Mouse (Mus musculus) lung, embryonic 16.5 days (tissue): ENCODE measurements around the gene Jakmip3. TPM values are rescaled to one million over a fixed set of nuclear protein-coding genes. Genes with fewer than 3 reads are reported as not detected.

ENCODE experiments used
- ATAC-seq: fragments of 200-750 bp; cut with Nextera tagmentation; 2 replicates; pipeline ENCODE4 v1.8.0; 2017; ENCODE audit warnings: low read depth, mild to moderate bottlenecking, moderate library complexity
- H3K27ac ChIP-seq: fragments of 300-500 bp; sonication (generic); 2 replicates; pipeline ENCODE4 v1.5.1; 2014; ENCODE audit warnings: mild to moderate bottlenecking, control low read depth, low read length
- H3K27me3 ChIP-seq: fragments of 300-500 bp; sonication (generic); 2 replicates; pipeline ENCODE4 v1.6.1; 2014; ENCODE audit warnings: low read depth, low read length, mixed read lengths; ENCODE audit not compliant: control insufficient read depth, insufficient read depth
- H3K36me3 ChIP-seq: fragments of 300-500 bp; sonication (generic); 2 replicates; pipeline ENCODE4 v1.6.1; 2014; ENCODE audit warnings: low read length; ENCODE audit not compliant: control insufficient read depth, insufficient read depth
- H3K4me1 ChIP-seq: fragments of 300-500 bp; sonication (generic); replicated peaks from 2 replicates; pipeline ENCODE4 v1.6.1; 2014; ENCODE audit warnings: low read length, mixed read lengths; ENCODE audit not compliant: control insufficient read depth, insufficient read depth
- H3K4me2 ChIP-seq: fragments of 300-500 bp; sonication (generic); 2 replicates; pipeline ENCODE4 v1.6.1; 2014; ENCODE audit warnings: low read depth, low read length, control low read depth
- H3K4me3 ChIP-seq: fragments of 300-500 bp; sonication (generic); 2 replicates; pipeline ENCODE4 v1.5.1; 2014; ENCODE audit warnings: mild to moderate bottlenecking, low read length, control low read depth
- H3K9ac ChIP-seq: fragments of 300-500 bp; sonication (generic); 2 replicates; pipeline ENCODE4 v1.6.1; 2014; ENCODE audit warnings: low read length, control low read depth
- H3K9me3 ChIP-seq: fragments of 300-500 bp; sonication (generic); 2 replicates; pipeline ENCODE4 v1.6.1; 2016; ENCODE audit warnings: low read length; ENCODE audit not compliant: control insufficient read depth
- WGBS: fragments of 180-500 bp; shearing (Covaris S2); extraction: QIAGEN DNeasy Blood & Tissue Kit; methylation state at CpG from one replicate; pipeline ENCODE4 v1.1.7; 2014; 5-methylcytosine and 5-hydroxymethylcytosine counted together
- polyA plus RNA-seq: library from polyadenylated mRNA; unstranded; fragments of >200 nt; fragmentation: Nextera tagmentation; extraction: Ambion mirVana; gene quantifications from 2 replicates; pipeline ENCODE4 v1.2.1, GENCODE M21; 2015

The Jakmip3 gene
- 0.06 and 0.14 TPM in 2 replicates for polyA plus RNA-seq

DNA sequence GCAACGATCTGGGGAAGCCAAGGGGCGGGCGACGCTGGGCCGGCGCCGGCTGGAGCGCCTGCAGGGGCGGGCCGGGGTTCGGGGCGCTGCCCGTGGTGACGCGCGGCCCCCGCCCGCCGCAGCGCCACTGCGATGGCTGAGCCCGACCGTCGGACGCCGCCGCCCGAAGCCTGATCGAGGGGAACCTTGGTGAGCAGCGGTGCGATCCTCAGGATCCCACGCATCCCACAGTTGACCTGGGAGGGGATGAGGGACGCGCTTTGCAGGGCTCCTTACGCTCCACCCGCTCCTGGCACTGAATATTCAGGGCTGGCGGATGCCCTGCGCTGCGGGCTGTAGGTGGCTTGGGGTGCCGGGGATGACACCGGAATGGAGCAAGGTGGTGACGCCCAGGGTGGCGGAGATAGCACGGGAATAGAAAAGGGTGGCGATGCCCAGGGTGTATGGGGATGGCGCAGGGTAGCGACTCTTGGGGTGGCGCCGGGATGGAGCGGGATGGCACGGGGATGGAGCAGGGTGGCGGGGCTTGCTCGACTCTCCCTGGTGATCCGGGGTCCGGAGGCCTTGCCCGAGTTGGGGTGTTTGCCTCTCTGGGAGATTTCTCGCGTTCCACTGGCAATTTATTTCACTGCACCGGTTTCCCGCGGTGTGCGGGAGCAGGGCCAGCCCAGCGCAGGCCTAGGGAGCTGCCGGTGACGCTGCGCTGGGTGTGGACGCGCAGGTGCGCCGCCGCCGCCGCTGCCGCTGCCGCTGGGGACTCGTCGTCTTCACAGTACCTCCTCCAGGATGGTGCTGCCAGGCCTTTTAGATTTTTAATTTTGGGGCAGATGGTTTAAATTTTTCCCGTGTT is at the start of gene Jakmip3:
Jakmip3 (plus strand) TSS at position 119 of the 850 bp plus-strand sequence.
- peaks cover 48% of the 10 kb centered on the region for H3K27me3 ChIP-seq

DNA sequence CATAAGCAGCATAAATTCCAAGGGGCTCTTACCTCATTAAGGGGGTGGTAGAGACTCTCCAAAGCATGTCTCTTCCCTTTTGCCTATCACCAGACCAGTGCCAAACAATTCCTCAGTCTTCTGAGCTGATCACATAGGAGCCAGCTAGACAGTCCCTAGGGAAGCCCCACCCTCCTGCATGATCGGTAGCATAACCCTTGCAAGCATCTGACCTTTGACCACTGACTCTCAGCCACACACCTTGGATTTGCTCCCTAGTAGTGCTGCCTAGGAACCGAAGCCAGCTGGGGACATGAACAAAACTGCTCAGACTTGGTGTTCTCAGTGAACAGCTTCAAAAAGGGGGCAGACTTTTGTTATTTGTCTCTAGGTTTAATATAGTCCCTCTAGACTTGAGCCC is 42.4 kb upstream of the Jakmip3 start:
- peaks cover 16% of the 10 kb centered on the region for H3K36me3 ChIP-seq
- WGBS = 53% methylated on average over 2 of the region's 2 CpGs

More for the DNA sequence above, at the start of gene Jakmip3:
- no peak within 1 kb of the TSS; the same call in 1 of the 2 replicates for H3K9ac ChIP-seq
- under 1% methylated on average over 75 of the region's 78 CpGs for whole genome bisulfite sequencing
- H3K27ac ChIP-seq = no peak within 1 kb of the TSS
- no peaks in the 10 kb centered on the region for H3K9me3 ChIP-seq
- H3K4me3 ChIP-seq = peak within 1 kb of the TSS; percentile 39
- ATAC-seq = peak; percentile 34; the same call in 1 of the 2 replicates
- H3K4me1 ChIP-seq = peaks cover 5% of the 10 kb centered on the region
- no peaks in the 10 kb centered on the region for H3K36me3 ChIP-seq
- H3K4me2 ChIP-seq = peak within 1 kb of the TSS; percentile 63

DNA sequence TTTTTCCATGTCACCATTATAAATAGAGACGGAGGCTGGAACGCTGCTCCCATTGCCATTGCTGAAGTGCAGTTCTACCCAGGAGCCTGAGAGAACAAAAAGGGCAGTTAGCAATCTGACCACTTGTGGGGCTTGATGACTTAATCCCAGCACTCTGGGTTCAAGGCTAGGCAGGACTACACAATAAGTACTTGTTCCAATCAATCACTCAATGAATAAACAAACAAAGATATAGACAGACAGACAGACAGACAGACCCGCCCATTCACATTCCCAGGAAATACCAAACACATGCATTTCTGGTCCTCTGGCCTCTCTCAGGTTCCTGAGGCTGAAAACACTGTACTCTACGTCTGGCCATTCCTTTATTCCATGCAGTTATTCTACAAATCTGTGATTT is 41.8 kb upstream of the Jakmip3 start:
- peaks cover 12% of the 10 kb centered on the region for H3K36me3 ChIP-seq
- H3K9me3 ChIP-seq = no peaks in the 10 kb centered on the region
- no peaks in the 10 kb centered on the region for H3K27me3 ChIP-seq
- no peak overlapping the region for H3K4me2 ChIP-seq
- no peaks in the 10 kb centered on the region for H3K4me1 ChIP-seq
- H3K4me3 ChIP-seq = no peak overlapping the region
- ATAC-seq = no peak
- H3K27ac ChIP-seq = no peak overlapping the region
- 84% methylated on average over 4 of the region's 4 CpGs for WGBS
- no peak overlapping the region for H3K9ac ChIP-seq

More for the DNA sequence above, 42.4 kb upstream of the Jakmip3 start:
- H3K9me3 ChIP-seq = no peaks in the 10 kb centered on the region
- H3K4me1 ChIP-seq = no peaks in the 10 kb centered on the region
- no peak for ATAC-seq
- H3K9ac ChIP-seq = no peak overlapping the region
- H3K27ac ChIP-seq = no peak overlapping the region
- no peak overlapping the region for H3K4me2 ChIP-seq
- no peaks in the 10 kb centered on the region for H3K27me3 ChIP-seq
- no peak overlapping the region for H3K4me3 ChIP-seq

DNA sequence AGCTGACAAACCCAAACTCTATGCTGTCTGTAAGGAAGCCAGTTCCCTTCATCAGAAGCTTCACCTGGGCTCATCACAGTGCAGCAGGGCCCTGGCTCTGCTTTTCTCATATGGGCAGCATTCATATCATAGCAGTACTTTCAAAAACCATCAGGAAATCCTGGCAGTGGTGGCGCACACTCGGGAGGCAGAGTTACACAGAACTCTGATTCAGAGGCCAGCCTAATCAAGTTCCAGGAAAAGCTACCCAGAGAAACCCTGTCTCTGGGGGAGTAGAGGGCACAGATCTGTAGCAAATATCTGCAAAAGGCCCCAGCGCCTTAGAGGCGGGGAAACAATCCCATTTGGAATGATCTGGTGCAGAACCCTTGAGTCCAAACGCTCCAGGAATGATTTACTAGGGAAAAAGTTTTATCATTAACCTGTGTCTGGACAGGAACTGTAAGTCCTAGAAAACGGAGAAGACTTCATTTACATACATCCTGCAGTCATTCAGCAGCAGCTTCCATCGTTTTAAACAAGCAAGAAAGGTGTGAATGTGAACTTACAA is 36.6 kb upstream of the Jakmip3 start:
- no peak for ATAC-seq
- no peak overlapping the region for H3K4me2 ChIP-seq
- H3K4me3 ChIP-seq = no peak overlapping the region
- no peaks in the 10 kb centered on the region for H3K9me3 ChIP-seq
- H3K27ac ChIP-seq = no peak overlapping the region
- no peaks in the 10 kb centered on the region for H3K27me3 ChIP-seq
- peaks cover 15% of the 10 kb centered on the region for H3K4me1 ChIP-seq
- H3K9ac ChIP-seq = no peak overlapping the region
- 47% methylated on average over 7 of the region's 7 CpGs for WGBS
- no peaks in the 10 kb centered on the region for H3K36me3 ChIP-seq

DNA sequence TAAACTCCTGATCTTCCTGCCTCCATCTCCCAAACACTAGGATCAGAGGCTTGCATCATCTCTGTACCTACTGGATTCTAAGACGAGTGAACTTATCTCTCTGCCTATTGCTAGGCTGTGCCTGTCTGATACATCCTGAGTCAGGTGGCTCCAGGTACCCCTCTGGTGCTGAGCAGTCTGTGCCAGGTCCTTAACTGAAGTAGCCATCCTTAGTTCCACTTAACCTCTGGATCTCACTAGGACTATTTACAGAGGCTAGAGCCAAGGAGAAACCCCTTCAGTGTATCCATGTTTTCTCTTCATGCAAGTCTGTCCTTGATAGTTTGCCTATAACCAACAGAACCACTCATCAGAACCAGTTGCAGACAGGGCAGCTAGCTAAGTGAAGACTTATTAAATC is 34.1 kb upstream of the Jakmip3 start:
- Histone ChIP-seq H3K4me2 (peak overlapping the region; percentile 49), H3K4me3 (peak overlapping the region; percentile 31), H3K27me3 (no peaks in the 10 kb centered on the region), H3K27ac (no peak overlapping the region), H3K9ac (no peak overlapping the region), H3K4me1 (peaks cover 21% of the 10 kb centered on the region), H3K36me3 (no peaks in the 10 kb centered on the region), H3K9me3 (no peaks in the 10 kb centered on the region)
- WGBS = 29% methylated on average over 1 of the region's 1 CpGs
- ATAC-seq = no peak

DNA sequence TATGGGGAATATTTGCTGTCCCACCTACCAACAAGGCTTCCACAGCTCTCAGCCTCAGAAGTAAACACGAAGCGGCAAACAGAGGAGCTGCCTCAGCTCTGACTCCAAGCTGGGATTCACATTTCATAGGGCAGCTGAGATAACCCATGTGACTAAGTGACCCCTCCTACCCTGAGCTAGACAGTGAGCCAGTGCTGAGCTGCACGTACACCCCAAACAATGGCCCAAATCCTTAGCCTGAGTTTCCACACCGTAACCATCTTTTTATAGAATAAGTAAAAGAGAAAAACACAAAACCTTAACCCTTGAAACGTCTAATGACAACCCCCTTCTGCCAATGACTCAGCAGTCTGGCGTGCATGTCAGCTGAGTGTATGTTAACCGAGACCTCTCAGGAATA is 33.5 kb upstream of the Jakmip3 start:
- Histone ChIP-seq H3K9ac (peak overlapping the region; percentile 11; the same call in 1 of the 2 replicates), H3K4me1 (peaks cover 21% of the 10 kb centered on the region)

DNA sequence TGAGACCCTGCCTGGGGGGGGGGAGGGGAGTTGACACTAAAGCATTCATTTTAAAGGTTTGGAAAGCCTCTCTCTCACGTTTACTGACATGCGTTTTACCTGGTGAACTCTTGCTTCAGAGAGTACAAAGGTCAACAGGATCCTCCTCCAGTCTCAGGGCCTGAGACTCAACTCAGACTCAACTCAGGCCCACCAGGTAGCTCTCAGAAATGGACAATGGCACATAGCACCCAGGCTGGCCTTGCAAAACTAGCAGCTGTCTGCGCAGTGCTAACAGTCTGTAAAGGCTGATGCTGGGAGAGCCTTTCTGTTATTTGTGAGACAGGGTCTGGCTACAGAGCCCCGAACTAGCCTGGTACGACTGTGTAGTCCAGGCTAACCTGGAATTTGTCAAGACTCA is 32.6 kb upstream of the Jakmip3 start:
- no peak for ATAC-seq
- peaks cover 21% of the 10 kb centered on the region for H3K4me1 ChIP-seq

More for the DNA sequence above, 33.5 kb upstream of the Jakmip3 start:
- no peaks in the 10 kb centered on the region for H3K27me3 ChIP-seq
- 8% methylated on average over 7 of the region's 7 CpGs for WGBS
- no peaks in the 10 kb centered on the region for H3K9me3 ChIP-seq
- no peaks in the 10 kb centered on the region for H3K36me3 ChIP-seq
- peak; percentile 26; the same call in 1 of the 2 replicates for ATAC-seq
- peak overlapping the region; percentile 31 for H3K4me3 ChIP-seq
- H3K27ac ChIP-seq = peak overlapping the region; percentile 60
- peak overlapping the region; percentile 49 for H3K4me2 ChIP-seq

DNA sequence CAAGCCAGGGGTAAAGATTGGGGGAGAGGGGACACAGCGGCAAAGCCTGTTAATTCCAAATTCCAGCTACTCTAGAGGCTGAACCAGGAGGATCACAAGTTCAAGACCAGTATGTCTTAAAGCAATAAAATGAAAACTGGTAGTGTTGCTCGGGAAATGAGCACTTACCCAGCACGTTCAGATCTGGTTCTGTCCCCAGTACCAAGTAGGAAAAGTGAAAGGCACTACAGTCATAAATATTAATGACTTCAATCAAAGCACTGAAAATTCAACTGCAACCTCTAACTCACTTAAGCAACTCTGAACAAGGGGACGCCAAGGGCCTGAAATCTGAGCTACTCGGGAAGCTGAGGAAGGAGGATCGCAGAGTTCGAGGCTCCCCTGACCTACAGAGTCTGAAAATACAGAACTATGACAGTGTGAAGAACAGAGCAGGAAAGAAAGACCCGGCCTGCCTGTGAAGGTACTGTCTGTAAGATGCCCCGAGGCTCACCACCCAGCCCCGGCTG is 31.7 kb upstream of the Jakmip3 start:
- Histone ChIP-seq H3K9ac (peak overlapping the region; percentile 96), H3K36me3 (no peaks in the 10 kb centered on the region), H3K9me3 (no peaks in the 10 kb centered on the region), H3K27me3 (no peaks in the 10 kb centered on the region), H3K4me3 (peak overlapping the region; percentile 89), H3K27ac (peak overlapping the region; percentile 83), H3K4me2 (peak overlapping the region; percentile 83), H3K4me1 (peaks cover 21% of the 10 kb centered on the region)
- no peak for ATAC-seq
- 6% methylated on average over 10 of the region's 10 CpGs for WGBS

More for the DNA sequence above, 32.6 kb upstream of the Jakmip3 start:
- H3K36me3 ChIP-seq = no peaks in the 10 kb centered on the region
- H3K27me3 ChIP-seq = no peaks in the 10 kb centered on the region
- WGBS = 73% methylated on average over 5 of the region's 5 CpGs
- H3K4me3 ChIP-seq = peak overlapping the region; percentile 89
- peak overlapping the region; percentile 96 for H3K9ac ChIP-seq
- peak overlapping the region; percentile 83 for H3K4me2 ChIP-seq
- no peaks in the 10 kb centered on the region for H3K9me3 ChIP-seq
- no peak overlapping the region for H3K27ac ChIP-seq
